Mouse (Mus musculus): ENCODE measurements around the gene Cped1. TPM values are rescaled to one million over a fixed set of nuclear protein-coding genes. Genes with fewer than 3 reads are reported as not detected.
"Not testable (repeated sequence)": the region's sequence is repeated elsewhere in the genome, so short reads cannot be mapped to it uniquely, and the experiment has no call there.

Gene Cped1
- polyA plus RNA-seq, 1 experiment from 2014 or later, result 22.5 TPM

DNA sequence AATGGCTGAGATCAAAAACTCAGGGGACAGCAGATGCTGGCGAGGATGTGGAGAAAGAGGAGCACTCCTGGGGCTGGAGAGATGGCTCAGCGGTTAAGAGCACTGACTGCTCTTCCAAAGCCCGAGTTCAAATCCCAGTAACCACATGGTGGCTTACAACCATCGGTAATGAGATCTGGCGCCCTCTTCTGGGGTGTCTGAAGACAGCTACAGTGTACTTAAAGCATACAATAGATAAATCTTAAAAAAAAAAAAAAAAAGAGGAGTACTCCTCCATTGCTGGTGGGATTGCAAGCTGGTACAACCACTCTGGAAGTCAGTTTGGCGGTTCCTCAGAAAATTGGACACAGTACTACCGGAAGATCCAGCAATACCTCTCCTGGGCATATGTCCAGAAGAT is 54.0 kb downstream of the Cped1 start:
- WGBS, result 64% methylated on average over 7 of the region's 7 CpGs
- DNase-seq (ENCODE audit: low spot score), result not testable (repeated sequence)

DNA sequence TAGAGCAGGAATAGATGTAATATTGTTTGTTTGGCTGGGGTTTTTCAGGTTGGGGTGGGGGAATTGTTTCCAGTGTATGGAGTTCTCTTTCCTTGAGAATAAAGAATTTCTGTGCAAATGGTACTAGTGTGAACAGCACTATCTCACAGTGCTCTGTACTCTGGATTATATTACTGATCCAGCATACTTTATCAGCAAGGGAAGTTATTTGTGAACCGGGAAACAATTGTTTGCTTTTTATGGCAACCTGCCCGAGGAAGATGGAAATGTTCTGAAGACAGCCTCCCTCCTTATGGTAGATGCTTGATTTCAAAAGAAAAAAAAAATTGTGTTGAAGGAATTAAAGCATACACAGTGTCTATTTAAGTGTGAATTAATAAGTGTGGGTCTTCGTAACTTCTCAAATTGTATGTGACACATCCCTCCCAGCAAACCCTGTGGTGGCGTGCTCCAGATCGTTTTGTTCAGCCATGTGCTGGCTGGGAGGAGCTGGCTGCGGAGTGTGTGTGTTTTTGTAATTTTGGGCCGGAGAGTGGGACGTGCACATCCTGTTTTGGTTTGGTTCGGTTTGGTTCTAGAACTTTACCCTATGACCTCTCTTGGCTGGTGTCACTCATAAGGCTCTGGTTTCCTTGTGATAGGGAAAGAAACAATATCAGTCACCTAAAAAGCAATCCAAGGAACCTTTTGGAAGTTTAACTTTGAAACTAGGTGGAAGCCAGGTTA is 59.3 kb downstream of the Cped1 start:
- H3K9ac ChIP-seq (ENCODE audit: low read depth, low read length), result no peak overlapping the region
- H3K27me3 ChIP-seq (ENCODE audit: control insufficient read depth, insufficient read depth, low read length), result no peaks in the 10 kb centered on the region
- no peaks in the 10 kb centered on the region for H3K9me3 ChIP-seq (ENCODE audit: control insufficient read depth, low read length)
- H3K4me2 ChIP-seq (replicated peaks; ENCODE audit: low read depth, low read length), result no peak overlapping the region
- DNase-seq (ENCODE audit: low spot score) (no peak), ATAC-seq (ENCODE audit: low FRiP score) (no peak)
- H3K36me3 ChIP-seq (ENCODE audit: control insufficient read depth, insufficient read depth, low read length), result no peaks in the 10 kb centered on the region
- 81% methylated on average over 9 of the region's 9 CpGs for WGBS
- no peaks in the 10 kb centered on the region for H3K4me1 ChIP-seq (replicated peaks; ENCODE audit: control insufficient read depth, insufficient read depth, low read length)
- H3K4me3 ChIP-seq (ENCODE audit: low read depth, low read length), result no peak overlapping the region
- H3K27ac ChIP-seq (ENCODE audit: low read depth, low read length), result no peak overlapping the region

More for the DNA sequence above, 54.0 kb downstream of the Cped1 start:
- H3K36me3 ChIP-seq (ENCODE audit: control insufficient read depth, insufficient read depth, low read length); H3K9me3 ChIP-seq (ENCODE audit: control insufficient read depth, low read length); H3K4me2 ChIP-seq (replicated peaks; ENCODE audit: low read depth, low read length); H3K27me3 ChIP-seq (ENCODE audit: control insufficient read depth, insufficient read depth, low read length); H3K27ac ChIP-seq (ENCODE audit: low read depth, low read length); H3K9ac ChIP-seq (ENCODE audit: low read depth, low read length); H3K4me3 ChIP-seq (ENCODE audit: low read depth, low read length); ATAC-seq (ENCODE audit: low FRiP score); H3K4me1 ChIP-seq (replicated peaks; ENCODE audit: control insufficient read depth, insufficient read depth, low read length): not testable (repeated sequence)

DNA sequence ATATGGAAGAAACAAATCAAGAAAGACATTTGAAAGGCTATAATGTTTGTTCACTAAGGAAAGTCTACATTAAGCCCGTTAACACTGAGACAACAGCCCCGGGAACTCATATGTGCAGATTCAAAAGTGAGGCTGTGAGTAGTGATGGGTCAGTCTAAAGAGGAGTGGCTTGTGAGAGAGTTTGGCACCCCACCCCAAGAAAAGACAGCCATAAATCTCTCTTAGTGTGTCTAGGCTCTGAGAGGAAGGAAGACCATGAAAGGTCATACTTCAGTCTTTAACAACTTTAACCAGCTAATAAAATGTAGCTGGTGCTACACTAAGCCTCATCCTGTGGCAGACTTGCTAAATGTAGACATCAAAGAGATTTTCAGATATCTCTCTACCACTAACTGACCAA is 61.4 kb downstream of the Cped1 start:
- Histone ChIP-seq H3K4me1 (replicated peaks; ENCODE audit: control insufficient read depth, insufficient read depth, low read length) (no peaks in the 10 kb centered on the region), H3K36me3 (ENCODE audit: control insufficient read depth, insufficient read depth, low read length) (no peaks in the 10 kb centered on the region), H3K9ac (ENCODE audit: low read depth, low read length) (no peak overlapping the region), H3K4me2 (replicated peaks; ENCODE audit: low read depth, low read length) (no peak overlapping the region), H3K27me3 (ENCODE audit: control insufficient read depth, insufficient read depth, low read length) (no peaks in the 10 kb centered on the region), H3K4me3 (ENCODE audit: low read depth, low read length) (no peak overlapping the region), H3K27ac (ENCODE audit: low read depth, low read length) (no peak overlapping the region), H3K9me3 (ENCODE audit: control insufficient read depth, low read length) (no peaks in the 10 kb centered on the region)
- no peak for ATAC-seq (ENCODE audit: low FRiP score)
- no peak for DNase-seq (ENCODE audit: low spot score)
- 96% methylated on average over 2 of the region's 2 CpGs for WGBS

GRCm38 (mm10) chr6:22049093-22049492 is 63.4 kb downstream of the Cped1 start:
- no peaks in the 10 kb centered on the region for H3K9me3 ChIP-seq (ENCODE audit: control insufficient read depth, low read length)
- 55% methylated on average over 5 of the region's 5 CpGs for WGBS
- no peak overlapping the region for H3K4me2 ChIP-seq (replicated peaks; ENCODE audit: low read depth, low read length)
- H3K9ac ChIP-seq (ENCODE audit: low read depth, low read length), result no peak overlapping the region
- DNase-seq (ENCODE audit: low spot score), result no peak
- no peaks in the 10 kb centered on the region for H3K36me3 ChIP-seq (ENCODE audit: control insufficient read depth, insufficient read depth, low read length)
- no peaks in the 10 kb centered on the region for H3K4me1 ChIP-seq (replicated peaks; ENCODE audit: control insufficient read depth, insufficient read depth, low read length)
- no peak for ATAC-seq (ENCODE audit: low FRiP score)
- no peak overlapping the region for H3K27ac ChIP-seq (ENCODE audit: low read depth, low read length)
- no peak overlapping the region for H3K4me3 ChIP-seq (ENCODE audit: low read depth, low read length)
- H3K27me3 ChIP-seq (ENCODE audit: control insufficient read depth, insufficient read depth, low read length), result no peaks in the 10 kb centered on the region

DNA sequence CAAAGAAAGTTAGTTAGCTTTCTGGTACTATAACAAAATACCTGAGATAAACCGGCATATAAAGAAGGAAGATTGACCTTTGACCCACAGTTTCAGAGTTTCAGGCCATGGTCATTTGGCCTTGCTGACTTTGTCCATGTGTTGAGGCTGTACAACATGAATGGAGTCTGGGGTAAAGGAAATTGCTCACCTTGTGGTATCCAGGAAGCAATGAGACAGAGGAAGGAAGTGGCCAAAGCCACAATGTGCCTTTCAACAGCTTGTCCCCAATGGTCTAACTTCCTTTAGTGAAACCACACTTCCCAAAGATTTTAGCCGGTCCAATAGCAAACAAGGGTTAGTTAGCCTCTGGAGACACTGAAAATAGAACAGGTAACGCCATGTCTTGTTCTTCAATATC is 65.8 kb downstream of the Cped1 start:
- no peak overlapping the region for H3K4me3 ChIP-seq (ENCODE audit: low read depth, low read length)
- H3K27ac ChIP-seq (ENCODE audit: low read depth, low read length), result no peak overlapping the region
- ATAC-seq (ENCODE audit: low FRiP score) (no peak), DNase-seq (ENCODE audit: low spot score) (no peak)
- no peaks in the 10 kb centered on the region for H3K27me3 ChIP-seq (ENCODE audit: control insufficient read depth, insufficient read depth, low read length)
- H3K4me2 ChIP-seq (replicated peaks; ENCODE audit: low read depth, low read length), result no peak overlapping the region
- no peaks in the 10 kb centered on the region for H3K9me3 ChIP-seq (ENCODE audit: control insufficient read depth, low read length)
- no peaks in the 10 kb centered on the region for H3K4me1 ChIP-seq (replicated peaks; ENCODE audit: control insufficient read depth, insufficient read depth, low read length)
- WGBS, result 90% methylated on average over 3 of the region's 3 CpGs
- H3K36me3 ChIP-seq (ENCODE audit: control insufficient read depth, insufficient read depth, low read length), result no peaks in the 10 kb centered on the region
- H3K9ac ChIP-seq (ENCODE audit: low read depth, low read length), result no peak overlapping the region

GRCm38 (mm10) chr6:22053014-22053413 is 67.3 kb downstream of the Cped1 start:
- ATAC-seq (ENCODE audit: low FRiP score) (no peak), DNase-seq (ENCODE audit: low spot score) (no peak)
- H3K27me3 ChIP-seq (ENCODE audit: control insufficient read depth, insufficient read depth, low read length), result no peaks in the 10 kb centered on the region
- no peaks in the 10 kb centered on the region for H3K9me3 ChIP-seq (ENCODE audit: control insufficient read depth, low read length)
- 86% methylated on average over 3 of the region's 3 CpGs for WGBS
- H3K4me1 ChIP-seq (replicated peaks; ENCODE audit: control insufficient read depth, insufficient read depth, low read length), result no peaks in the 10 kb centered on the region
- no peak overlapping the region for H3K27ac ChIP-seq (ENCODE audit: low read depth, low read length)
- no peak overlapping the region for H3K4me2 ChIP-seq (replicated peaks; ENCODE audit: low read depth, low read length)
- no peak overlapping the region for H3K4me3 ChIP-seq (ENCODE audit: low read depth, low read length)
- no peaks in the 10 kb centered on the region for H3K36me3 ChIP-seq (ENCODE audit: control insufficient read depth, insufficient read depth, low read length)
- no peak overlapping the region for H3K9ac ChIP-seq (ENCODE audit: low read depth, low read length)

DNA sequence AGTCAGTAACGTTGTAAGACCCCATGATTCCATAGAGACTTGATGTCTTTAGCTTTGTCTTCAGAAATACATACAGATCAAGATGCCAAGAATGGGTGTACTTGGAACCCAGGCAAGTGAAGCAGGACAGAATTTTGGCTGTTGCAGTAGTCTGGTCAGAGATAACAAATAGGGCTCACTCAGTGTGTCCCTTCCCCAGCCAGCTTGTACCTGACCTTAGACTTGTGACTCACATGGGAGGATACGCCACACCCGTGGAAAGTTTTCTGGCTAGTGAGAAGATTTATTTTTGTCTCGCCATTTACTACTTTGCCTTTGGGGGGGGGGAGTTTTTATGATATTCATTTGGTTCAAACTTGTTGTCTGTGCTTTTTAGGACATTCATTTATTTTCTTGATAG is 78.6 kb downstream of the Cped1 start:
- DNase-seq (ENCODE audit: low spot score), result no peak
- Histone ChIP-seq H3K36me3 (ENCODE audit: control insufficient read depth, insufficient read depth, low read length) (no peaks in the 10 kb centered on the region), H3K9ac (ENCODE audit: low read depth, low read length) (no peak overlapping the region), H3K4me2 (replicated peaks; ENCODE audit: low read depth, low read length) (no peak overlapping the region), H3K27ac (ENCODE audit: low read depth, low read length) (no peak overlapping the region), H3K4me1 (replicated peaks; ENCODE audit: control insufficient read depth, insufficient read depth, low read length) (no peaks in the 10 kb centered on the region), H3K9me3 (ENCODE audit: control insufficient read depth, low read length) (no peaks in the 10 kb centered on the region), H3K4me3 (ENCODE audit: low read depth, low read length) (no peak overlapping the region), H3K27me3 (ENCODE audit: control insufficient read depth, insufficient read depth, low read length) (no peaks in the 10 kb centered on the region)
- 83% methylated on average over 4 of the region's 4 CpGs for WGBS
- no peak for ATAC-seq (ENCODE audit: low FRiP score)

- Histone ChIP-seq H3K4me1 (replicated peaks; ENCODE audit: control insufficient read depth, insufficient read depth, low read length) (no peaks in the 10 kb centered on the region), H3K27ac (ENCODE audit: low read depth, low read length) (no peak overlapping the region), H3K9ac (ENCODE audit: low read depth, low read length) (no peak overlapping the region), H3K27me3 (ENCODE audit: control insufficient read depth, insufficient read depth, low read length) (no peaks in the 10 kb centered on the region), H3K4me3 (ENCODE audit: low read depth, low read length) (no peak overlapping the region), H3K4me2 (replicated peaks; ENCODE audit: low read depth, low read length) (no peak overlapping the region), H3K9me3 (ENCODE audit: control insufficient read depth, low read length) (no peaks in the 10 kb centered on the region), H3K36me3 (ENCODE audit: control insufficient read depth, insufficient read depth, low read length) (no peaks in the 10 kb centered on the region)
- WGBS, result 85% methylated on average over 15 of the region's 15 CpGs
- ATAC-seq (ENCODE audit: low FRiP score), result no peak
- DNase-seq (ENCODE audit: low spot score), result no peak
These were observed 85.0 kb downstream of the Cped1 start for GRCm38 (mm10) chr6:22070603-22071322.

- peak; percentile 12 for DNase-seq (ENCODE audit: low spot score)
- Histone ChIP-seq H3K4me2 (replicated peaks; ENCODE audit: low read depth, low read length) (no peak overlapping the region), H3K9me3 (ENCODE audit: control insufficient read depth, low read length) (no peaks in the 10 kb centered on the region), H3K4me1 (replicated peaks; ENCODE audit: control insufficient read depth, insufficient read depth, low read length) (no peaks in the 10 kb centered on the region), H3K4me3 (ENCODE audit: low read depth, low read length) (no peak overlapping the region), H3K9ac (ENCODE audit: low read depth, low read length) (no peak overlapping the region), H3K36me3 (ENCODE audit: control insufficient read depth, insufficient read depth, low read length) (no peaks in the 10 kb centered on the region), H3K27me3 (ENCODE audit: control insufficient read depth, insufficient read depth, low read length) (no peaks in the 10 kb centered on the region), H3K27ac (ENCODE audit: low read depth, low read length) (no peak overlapping the region)
- WGBS, result 40% methylated on average over 4 of the region's 4 CpGs
- ATAC-seq (ENCODE audit: low FRiP score), result no peak
These were observed 85.7 kb downstream of the Cped1 start for GRCm38 (mm10) chr6:22071323-22071840.
